Mouse (Mus musculus) heart, postnatal 0 days (tissue): ENCODE data around the gene Ier5l. TPM values are rescaled to one million over a fixed set of nuclear protein-coding genes. Genes with fewer than 3 reads are reported as not detected.

Experiments used
- ATAC-seq: fragments of 200-750 bp; cut with Nextera tagmentation; 2 replicates; pipeline ENCODE4 v1.8.0; 2017; ENCODE audit warnings: low read depth, moderate number of reproducible peaks, moderate library complexity; ENCODE audit not compliant: insufficient read depth
- DNase-seq: peaks from one replicate; pipeline ENCODE4 v3.0.0-alpha.2; 2016; ENCODE audit warnings: low spot score
- H3K27ac ChIP-seq: fragments of 300-500 bp; sonication (generic); 2 replicates; pipeline ENCODE4 v1.5.1; 2014; ENCODE audit warnings: low read depth, mild to moderate bottlenecking
- H3K27me3 ChIP-seq: fragments of 300-500 bp; sonication (generic); 2 replicates; pipeline ENCODE4 v1.6.1; 2014; ENCODE audit warnings: low read length, mixed read lengths; ENCODE audit not compliant: control insufficient read depth, insufficient read depth
- H3K36me3 ChIP-seq: fragments of 300-500 bp; sonication (generic); replicated peaks from 2 replicates; pipeline ENCODE4 v1.6.1; 2014; ENCODE audit warnings: low read length, mixed read lengths; ENCODE audit not compliant: control insufficient read depth, insufficient read depth
- H3K4me1 ChIP-seq: fragments of 300-500 bp; sonication (generic); 2 replicates; pipeline ENCODE4 v1.6.1; 2014; ENCODE audit warnings: antibody characterized with exemption; ENCODE audit not compliant: control insufficient read depth, insufficient read depth
- H3K4me2 ChIP-seq: fragments of 300-500 bp; sonication (generic); 2 replicates; pipeline ENCODE4 v1.6.1; 2014; ENCODE audit warnings: low read depth, mild to moderate bottlenecking, low read length, moderate library complexity
- H3K4me3 ChIP-seq: fragments of 300-500 bp; sonication (generic); 2 replicates; pipeline ENCODE4 v1.5.1; 2014; ENCODE audit warnings: low read depth, low read length
- H3K9ac ChIP-seq: fragments of 300-500 bp; sonication (generic); replicated peaks from 2 replicates; pipeline ENCODE4 v1.6.1; 2014; ENCODE audit warnings: low read depth, low read length, mixed read lengths
- H3K9me3 ChIP-seq: fragments of 300-500 bp; sonication (generic); replicated peaks from 2 replicates; pipeline ENCODE4 v1.6.1; 2016; ENCODE audit warnings: low read length; ENCODE audit not compliant: control insufficient read depth
- CTCF ChIP-seq: IDR thresholded peaks from 2 replicates; pipeline ENCODE4 v1.5.1; 2016; ENCODE audit warnings: antibody characterized with exemption, control low read depth, low read depth
- EP300 ChIP-seq: IDR thresholded peaks from 2 replicates; pipeline ENCODE4 v1.6.1; 2016; ENCODE audit warnings: antibody characterized with exemption, low read depth
- WGBS: fragments of 180-500 bp; shearing (Covaris S2); extraction: QIAGEN DNeasy Blood & Tissue Kit; methylation state at CpG from one replicate; pipeline ENCODE4 v1.1.7; 2014; 5-methylcytosine and 5-hydroxymethylcytosine counted together
- polyA plus RNA-seq: library from polyadenylated mRNA; unstranded; fragments of >200 nt; fragmentation: Nextera tagmentation; extraction: Ambion mirVana; gene quantifications from 2 replicates; pipeline ENCODE4 v1.2.1, GENCODE M21; 2015
- total RNA-seq: library from RNA; depleted of rRNA; stranded (reverse); fragments of >200 nt; gene quantifications from 2 replicates; pipeline ENCODE4 v1.2.3, GENCODE M21; 2014; ENCODE audit warnings: low replicate concordance

Ier5l gene
- total and polyA plus RNA-seq, 2 experiments from 2014 or later, result 0.94 to 12.5 TPM

GRCm38 (mm10) chr2:30446891-30447826 is 26.9 kb downstream of the Ier5l start:
- WGBS, result 59% methylated on average over 10 of the region's 10 CpGs
- H3K27ac ChIP-seq, result peak overlapping the region; percentile 74
- H3K9ac ChIP-seq, result no peak overlapping the region; the same call in 1 of the 2 replicates
- no peak overlapping the region for H3K4me2 ChIP-seq
- no peaks in the 10 kb centered on the region for H3K9me3 ChIP-seq
- H3K4me1 ChIP-seq, result peaks cover 44% of the 10 kb centered on the region
- H3K27me3 ChIP-seq, result no peaks in the 10 kb centered on the region
- H3K36me3 ChIP-seq, result peaks cover 44% of the 10 kb centered on the region
- no peak for ATAC-seq
- TF ChIP-seq EP300 (no peak), CTCF (no peak)
- no peak for DNase-seq
- no peak overlapping the region for H3K4me3 ChIP-seq

DNA sequence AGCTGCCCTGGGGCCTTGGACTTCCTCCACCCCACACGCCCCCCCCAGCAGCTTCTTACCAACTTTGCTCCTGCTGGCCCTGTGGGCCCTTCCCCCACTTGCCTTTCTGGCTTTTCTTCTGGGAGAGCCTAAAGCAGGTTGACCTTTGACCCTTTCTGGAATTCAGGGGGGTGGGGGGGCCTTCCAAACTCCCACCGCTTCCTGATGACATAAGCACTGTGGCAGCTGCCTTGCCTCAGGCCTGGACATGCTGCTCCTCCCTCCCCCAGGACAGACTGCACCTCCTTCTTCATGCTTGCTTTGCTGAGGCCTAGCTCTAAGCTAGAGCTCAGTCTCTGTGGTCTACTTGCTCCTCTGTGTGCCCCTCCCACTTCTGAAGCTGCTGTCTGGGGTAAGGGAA is 28.7 kb downstream of the Ier5l start:
- Histone ChIP-seq H3K9me3 (no peaks in the 10 kb centered on the region), H3K4me1 (peaks cover 56% of the 10 kb centered on the region), H3K9ac (peak overlapping the region; percentile 37), H3K27ac (peak overlapping the region; percentile 74), H3K4me2 (no peak overlapping the region), H3K27me3 (no peaks in the 10 kb centered on the region), H3K4me3 (no peak overlapping the region), H3K36me3 (peaks cover 40% of the 10 kb centered on the region)
- 33% methylated on average over 2 of the region's 2 CpGs for WGBS
- ATAC-seq, result no peak
- no peak for TF ChIP-seq CTCF
- TF ChIP-seq EP300, result peak; percentile 39; the same call in 1 of the 2 replicates
- peak; percentile 58 for DNase-seq

DNA sequence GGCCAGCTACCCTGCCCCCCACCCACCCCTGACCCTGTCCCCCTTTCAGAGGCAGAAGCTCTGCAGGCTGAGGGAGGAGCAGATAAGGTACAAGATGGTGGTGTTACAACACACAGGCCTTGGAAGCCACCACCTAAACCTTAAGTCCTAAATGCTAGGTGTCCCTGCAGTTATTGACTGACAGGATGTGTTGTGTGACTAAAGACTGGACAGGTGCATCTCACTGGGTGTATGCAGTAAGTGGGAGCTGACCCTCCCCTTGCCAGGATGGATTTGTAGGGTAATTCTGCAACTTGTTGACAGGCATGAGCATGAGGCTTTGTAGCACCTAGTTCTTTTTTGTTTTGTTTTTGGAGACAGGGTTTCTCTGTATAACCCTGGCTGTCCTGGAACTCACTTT is 29.6 kb downstream of the Ier5l start:
- peak overlapping the region; percentile 97 for H3K27ac ChIP-seq
- H3K9ac ChIP-seq, result 0 out of 2 replicates have a peak overlapping the region, but pooled peaks have one; percentile 37
- H3K27me3 ChIP-seq, result no peaks in the 10 kb centered on the region
- no peak overlapping the region for H3K4me3 ChIP-seq
- H3K4me2 ChIP-seq, result no peak overlapping the region
- TF ChIP-seq CTCF (no peak), EP300 (no peak)
- peaks cover 63% of the 10 kb centered on the region for H3K4me1 ChIP-seq
- no peaks in the 10 kb centered on the region for H3K9me3 ChIP-seq
- DNase-seq (no peak), ATAC-seq (no peak)
- peaks cover 37% of the 10 kb centered on the region for H3K36me3 ChIP-seq

DNA sequence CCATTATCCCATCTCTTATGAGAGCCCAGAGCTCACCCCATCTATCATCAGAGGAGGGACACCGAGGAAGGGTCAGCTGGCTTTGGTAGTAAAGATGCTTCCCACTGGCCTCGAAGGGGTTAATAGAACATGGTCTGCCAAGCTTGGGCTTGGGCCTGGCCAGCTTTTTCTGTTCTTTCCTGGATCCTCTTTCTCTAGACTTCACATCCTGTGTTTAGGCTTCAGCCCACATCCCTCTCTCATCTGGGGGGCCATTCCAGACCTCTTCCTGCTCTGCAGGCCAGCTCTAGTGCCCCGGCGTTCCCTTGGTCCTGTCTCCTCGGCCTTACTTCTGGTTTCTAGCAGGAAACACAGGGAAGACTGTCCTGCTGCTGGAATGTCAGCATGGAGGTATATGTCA is 30.0 kb downstream of the Ier5l start:
- no peak overlapping the region for H3K4me2 ChIP-seq
- H3K27me3 ChIP-seq, result no peaks in the 10 kb centered on the region
- H3K27ac ChIP-seq, result peak overlapping the region; percentile 97
- no peak overlapping the region for H3K9ac ChIP-seq
- TF ChIP-seq CTCF, result no peak
- TF ChIP-seq EP300, result no peak
- H3K4me1 ChIP-seq, result peaks cover 63% of the 10 kb centered on the region
- ATAC-seq (no peak), DNase-seq (no peak)
- no peak overlapping the region for H3K4me3 ChIP-seq
- 36% methylated on average over 5 of the region's 5 CpGs for WGBS
- H3K36me3 ChIP-seq, result peaks cover 37% of the 10 kb centered on the region
- no peaks in the 10 kb centered on the region for H3K9me3 ChIP-seq

DNA sequence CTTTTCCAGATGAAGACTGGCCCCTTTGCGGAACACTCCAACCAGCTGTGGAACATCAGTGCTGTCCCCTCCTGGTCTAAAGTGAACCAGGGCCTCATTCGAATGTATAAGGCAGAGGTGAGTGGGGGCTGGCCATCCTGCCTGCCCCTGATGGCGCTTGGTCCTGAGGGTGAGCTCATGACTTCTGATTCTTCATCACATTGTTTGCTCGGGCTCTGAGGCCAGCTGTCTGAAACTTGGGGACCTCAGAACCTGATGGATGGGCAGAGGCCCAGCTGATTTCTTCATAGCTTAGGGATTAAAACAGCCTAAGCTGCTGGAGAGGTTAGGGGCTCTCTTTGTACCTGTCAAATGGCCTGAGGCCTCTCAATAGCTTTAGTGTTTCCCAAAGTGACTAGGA is 30.7 kb downstream of the Ier5l start:
- TF ChIP-seq CTCF, result peak; percentile 7; the same call in 1 of the 2 replicates
- no peak for TF ChIP-seq EP300
- H3K4me2 ChIP-seq, result peak overlapping the region; percentile 61
- H3K9me3 ChIP-seq, result no peaks in the 10 kb centered on the region
- H3K4me1 ChIP-seq, result peaks cover 63% of the 10 kb centered on the region
- ATAC-seq, result no peak
- peak overlapping the region; percentile 97 for H3K27ac ChIP-seq
- H3K36me3 ChIP-seq, result peaks cover 40% of the 10 kb centered on the region
- H3K4me3 ChIP-seq, result no peak overlapping the region
- peak overlapping the region; percentile 19 for H3K9ac ChIP-seq
- H3K27me3 ChIP-seq, result no peaks in the 10 kb centered on the region
- DNase-seq, result no peak
- 44% methylated on average over 4 of the region's 4 CpGs for WGBS
